ENCODE assay signal across 10 mouse cellular contexts in genomic region chr7:45721642-45722347, GRCm38 (mm10). TPM values are rescaled to one million over a fixed set of nuclear protein-coding genes. Genes with fewer than 3 reads are reported as not detected.
DNase-seq lines count a peak whose midpoint lies in the region; ATAC-seq and TF ChIP-seq lines count a peak whose summit lies in the region.
"Had no signal": no experiment of that assay in that cellular context is flagged by ENCODE, and none has a peak within 500 bp of the region (broad histone marks: within the 10 kb centered on the region; RNA-seq: fewer than 3 reads in every experiment).

No protein-coding gene starts in this region.

- ATAC-seq in midbrain, embryonic 12.5 days (ENCODE audit: low FRiP score, low read depth) = no peak
- ATAC-seq in midbrain, embryonic 16.5 days = no peak
- no peak for ATAC-seq in embryonic facial prominence, embryonic 11.5 days (replicated peaks; ENCODE audit: insufficient number of reproducible peaks, low FRiP score, low TSS enrichment, low read depth)
- no peak for ATAC-seq in stomach, embryonic 14.5 days (ENCODE audit: insufficient number of reproducible peaks, insufficient read depth, low FRiP score, low read depth)
- no peak for ATAC-seq in lung, postnatal 0 days
- ATAC-seq: forebrain, postnatal 0 days had no signal

- peak; percentile 33 to 52 for DNase-seq in heart, adult 18-20 months
- DNase-seq in heart, postnatal 25 days (ENCODE audit: low spot score) = no peak
- DNase-seq in embryonic facial prominence, embryonic 11.5 days (ENCODE audit: low spot score) = no peak
- no peak for DNase-seq in left cerebral cortex, adult 2 months (ENCODE audit: extremely low spot score in 1 of 2, low spot score in 2 of 2)
- DNase-seq in lung, postnatal 0 days (ENCODE audit: low spot score) = no peak
- DNase-seq: forebrain, postnatal 0 days had no signal

- H3K36me3 ChIP-seq in midbrain, embryonic 12.5 days = peaks cover 75% of the 10 kb centered on the region
- peaks cover 26% of the 10 kb centered on the region for H3K36me3 ChIP-seq in midbrain, embryonic 16.5 days (ENCODE audit: control insufficient read depth, insufficient read depth, low read length)
- peaks cover 24% of the 10 kb centered on the region for H3K36me3 ChIP-seq in embryonic facial prominence, embryonic 11.5 days (replicated peaks; ENCODE audit: control insufficient read depth, insufficient read depth, low read depth, low read length)
- H3K36me3 ChIP-seq in stomach, embryonic 14.5 days (ENCODE audit: control insufficient read depth, insufficient read depth, low read length) = peaks cover 48% of the 10 kb centered on the region
- peaks cover 23% of the 10 kb centered on the region for H3K36me3 ChIP-seq in lung, postnatal 0 days (ENCODE audit: insufficient read depth, low read length)

- peaks cover 21% of the 10 kb centered on the region for H3K4me1 ChIP-seq in midbrain, embryonic 12.5 days
- H3K4me1 ChIP-seq in midbrain, embryonic 16.5 days (ENCODE audit: control insufficient read depth, insufficient read depth, low read length) = peaks cover 19% of the 10 kb centered on the region
- peaks cover 1% of the 10 kb centered on the region; the same call in 1 of the 2 replicates for H3K4me1 ChIP-seq in embryonic facial prominence, embryonic 11.5 days (ENCODE audit: control insufficient read depth, insufficient read depth, low read length)
- peaks cover 16% of the 10 kb centered on the region for H3K4me1 ChIP-seq in stomach, embryonic 14.5 days (ENCODE audit: control insufficient read depth, insufficient read depth, low read length)
- peaks cover 4% of the 10 kb centered on the region; the same call in 1 of the 2 replicates for H3K4me1 ChIP-seq in lung, postnatal 0 days (ENCODE audit: insufficient read depth, low read depth, low read length)

- no peaks in the 10 kb centered on the region for H3K9me3 ChIP-seq in midbrain, embryonic 12.5 days
- H3K9me3 ChIP-seq in midbrain, embryonic 16.5 days (replicated peaks; ENCODE audit: control insufficient read depth, low read length, poor library complexity, severe bottlenecking) = no peaks in the 10 kb centered on the region
- no peaks in the 10 kb centered on the region for H3K9me3 ChIP-seq in embryonic facial prominence, embryonic 11.5 days (replicated peaks; ENCODE audit: control insufficient read depth, low read length)
- no peaks in the 10 kb centered on the region for H3K9me3 ChIP-seq in stomach, embryonic 14.5 days (ENCODE audit: control insufficient read depth, low read depth, low read length)
- no peaks in the 10 kb centered on the region for H3K9me3 ChIP-seq in lung, postnatal 0 days (ENCODE audit: low read length)

- H3K27ac ChIP-seq in midbrain, embryonic 12.5 days (replicated peaks) = 0 out of 2 replicates have a peak overlapping the region, but pooled peaks have one; percentile 15
- H3K27ac ChIP-seq in midbrain, embryonic 16.5 days (ENCODE audit: low read length) = no peak overlapping the region
- 0 out of 2 replicates have a peak overlapping the region, but pooled peaks have one; percentile 13 for H3K27ac ChIP-seq in embryonic facial prominence, embryonic 11.5 days (replicated peaks; ENCODE audit: low read depth, low read length)
- H3K27ac ChIP-seq in stomach, embryonic 14.5 days (ENCODE audit: low read length) = no peak overlapping the region
- H3K27ac ChIP-seq in left cerebral cortex, adult 2 months = no peak overlapping the region
- no peak overlapping the region for H3K27ac ChIP-seq in lung, postnatal 0 days (ENCODE audit: low read length)

- H3K27me3 ChIP-seq in midbrain, embryonic 12.5 days = no peaks in the 10 kb centered on the region
- H3K27me3 ChIP-seq in midbrain, embryonic 16.5 days (ENCODE audit: control insufficient read depth, insufficient read depth, low read depth, low read length) = no peaks in the 10 kb centered on the region
- H3K27me3 ChIP-seq in embryonic facial prominence, embryonic 11.5 days (ENCODE audit: control insufficient read depth, insufficient read depth, low read length) = no peaks in the 10 kb centered on the region
- H3K27me3 ChIP-seq in stomach, embryonic 14.5 days (ENCODE audit: control insufficient read depth, insufficient read depth, low read length) = no peaks in the 10 kb centered on the region
- H3K27me3 ChIP-seq in lung, postnatal 0 days (replicated peaks; ENCODE audit: insufficient read depth, low read length) = no peaks in the 10 kb centered on the region

- TF ChIP-seq EP300 in lung, postnatal 0 days (IDR thresholded peaks at IDR 0.05) = no peak

- H3K4me2 ChIP-seq in midbrain, embryonic 12.5 days (replicated peaks) = no peak overlapping the region
- H3K4me2 ChIP-seq in midbrain, embryonic 16.5 days (ENCODE audit: low read length) = no peak overlapping the region
- no peak overlapping the region for H3K4me2 ChIP-seq in embryonic facial prominence, embryonic 11.5 days (ENCODE audit: low read depth, low read length)
- H3K4me2 ChIP-seq in stomach, embryonic 14.5 days (replicated peaks; ENCODE audit: low read depth, low read length) = peak overlapping the region; percentile 14; the same call in 1 of the 2 replicates
- H3K4me2 ChIP-seq in lung, postnatal 0 days (replicated peaks; ENCODE audit: low read depth, low read length) = no peak overlapping the region

- no peak for TF ChIP-seq CTCF in left cerebral cortex, adult 2 months (IDR thresholded peaks at IDR 0.05)
- TF ChIP-seq CTCF in lung, postnatal 0 days (IDR thresholded peaks at IDR 0.05) = no peak

- no peak overlapping the region for H3K9ac ChIP-seq in midbrain, embryonic 12.5 days (replicated peaks)
- no peak overlapping the region for H3K9ac ChIP-seq in midbrain, embryonic 16.5 days (ENCODE audit: low read depth, low read length)
- no peak overlapping the region for H3K9ac ChIP-seq in embryonic facial prominence, embryonic 11.5 days (replicated peaks; ENCODE audit: low read length)
- no peak overlapping the region for H3K9ac ChIP-seq in stomach, embryonic 14.5 days (replicated peaks; ENCODE audit: low read depth, low read length)
- H3K9ac ChIP-seq in lung, postnatal 0 days (replicated peaks; ENCODE audit: low read depth) = no peak overlapping the region
- H3K9ac ChIP-seq: forebrain, postnatal 0 days had no signal

- intact Hi-C loops in heart, postnatal 25 days (cut with DNase I) = no loop called here
- intact Hi-C loops in left cerebral cortex, adult 2 months (cut with DNase I) = no loop called here

- H3K4me3 ChIP-seq in midbrain, embryonic 12.5 days = no peak overlapping the region
- no peak overlapping the region for H3K4me3 ChIP-seq in midbrain, embryonic 16.5 days (ENCODE audit: low read depth, low read length)
- H3K4me3 ChIP-seq in embryonic facial prominence, embryonic 11.5 days (ENCODE audit: low read depth, low read length) = no peak overlapping the region
- H3K4me3 ChIP-seq in stomach, embryonic 14.5 days (ENCODE audit: low read depth, low read length) = peak overlapping the region; percentile 8; the same call in 1 of the 2 replicates
- H3K4me3 ChIP-seq in left cerebral cortex, adult 2 months = no peak overlapping the region
- no peak overlapping the region for H3K4me3 ChIP-seq in lung, postnatal 0 days (ENCODE audit: low read depth, low read length)

- 69% methylated on average over 13 of the region's 13 CpGs for WGBS in midbrain, embryonic 12.5 days
- 58% methylated on average over 13 of the region's 13 CpGs for WGBS in midbrain, embryonic 16.5 days
- 68% methylated on average over 13 of the region's 13 CpGs for WGBS in embryonic facial prominence, embryonic 11.5 days
- WGBS in stomach, embryonic 14.5 days = 60% methylated on average over 13 of the region's 13 CpGs
- 56% methylated on average over 13 of the region's 13 CpGs for WGBS in lung, postnatal 0 days

RNA-seq across cellular contexts. Expression of gene Fam83e, which starts 0.8 kb away (rescaled TPM):
- under 1 TPM; 0.30 to 0.62 TPM for total RNA-seq in heart, adult 18-20 months (2021)
- total RNA-seq in heart, postnatal 25 days (2021) = under 1 TPM; 0.20 to 0.34 TPM
- 1.3 and 1.6 TPM in 2 replicates for polyA plus RNA-seq in midbrain, embryonic 12.5 days (2016; fragmentation: Nextera tagmentation; extraction: Ambion mirVana)
- 0.48 and 0.62 TPM in 2 replicates for polyA plus RNA-seq in midbrain, embryonic 16.5 days (2015; fragmentation: Nextera tagmentation; extraction: Ambion mirVana)
- 0.21 and 0.35 TPM in 2 replicates for polyA plus RNA-seq in embryonic facial prominence, embryonic 11.5 days (2014; fragmentation: Nextera tagmentation; extraction: Ambion mirVana)
- polyA plus RNA-seq in stomach, embryonic 14.5 days (2014; fragmentation: Nextera tagmentation; extraction: Ambion mirVana) = 3.1 and 4.1 TPM in 2 replicates
- under 1 TPM; 0.37 to 0.41 TPM for total RNA-seq in left cerebral cortex, adult 2 months (2021)
- polyA plus RNA-seq in lung, postnatal 0 days (2015; fragmentation: Nextera tagmentation; extraction: Ambion mirVana) = 1.7 and 2.3 TPM in 2 replicates
- polyA plus RNA-seq: forebrain, postnatal 0 days had no signal

RNA-seq across cellular contexts. Expression of gene Spaca4, which starts 3.8 kb away (rescaled TPM):
- not detected for total RNA-seq in heart, adult 18-20 months (2021)
- not detected for total RNA-seq in heart, postnatal 25 days (2021)
- not detected in 2 replicates for polyA plus RNA-seq in midbrain, embryonic 12.5 days (2016; fragmentation: Nextera tagmentation; extraction: Ambion mirVana)
- polyA plus RNA-seq in midbrain, embryonic 16.5 days (2015; fragmentation: Nextera tagmentation; extraction: Ambion mirVana) = not detected in 2 replicates
- not detected in 2 replicates for polyA plus RNA-seq in embryonic facial prominence, embryonic 11.5 days (2014; fragmentation: Nextera tagmentation; extraction: Ambion mirVana)
- 0.38 TPM in 1 of 2 replicates, not detected in the other for polyA plus RNA-seq in stomach, embryonic 14.5 days (2014; fragmentation: Nextera tagmentation; extraction: Ambion mirVana)
- not detected for total RNA-seq in left cerebral cortex, adult 2 months (2021)
- not detected in 2 replicates for polyA plus RNA-seq in lung, postnatal 0 days (2015; fragmentation: Nextera tagmentation; extraction: Ambion mirVana)
- total RNA-seq: forebrain, postnatal 0 days; layer of hippocampus, postnatal 14 days had no signal
- polyA plus RNA-seq: forebrain, postnatal 0 days had no signal

RNA-seq across cellular contexts. Expression of gene Sphk2, which starts 4.0 kb away (rescaled TPM):
- 10 to 100 TPM; 18.4 to 20.2 TPM for total RNA-seq in heart, adult 18-20 months (2021)
- 10 to 100 TPM; 15.8 to 16.7 TPM for total RNA-seq in heart, postnatal 25 days (2021)
- 24.0 and 25.8 TPM in 2 replicates for polyA plus RNA-seq in midbrain, embryonic 12.5 days (2016; fragmentation: Nextera tagmentation; extraction: Ambion mirVana)
- polyA plus RNA-seq in midbrain, embryonic 16.5 days (2015; fragmentation: Nextera tagmentation; extraction: Ambion mirVana) = 21.9 and 23.0 TPM in 2 replicates
- polyA plus RNA-seq in embryonic facial prominence, embryonic 11.5 days (2014; fragmentation: Nextera tagmentation; extraction: Ambion mirVana) = 14.9 and 17.3 TPM in 2 replicates
- polyA plus RNA-seq in stomach, embryonic 14.5 days (2014; fragmentation: Nextera tagmentation; extraction: Ambion mirVana) = 24.4 TPM in 2 replicates
- 10 to 100 TPM; 30.8 to 34.4 TPM for total RNA-seq in left cerebral cortex, adult 2 months (2021)
- polyA plus RNA-seq in lung, postnatal 0 days (2015; fragmentation: Nextera tagmentation; extraction: Ambion mirVana) = 17.9 and 18.2 TPM in 2 replicates

RNA-seq across cellular contexts. Expression of gene Rpl18, which starts 6.5 kb away (rescaled TPM):
- total RNA-seq in heart, adult 18-20 months (2021) = 100 to 1,000 TPM; 574 to 615 TPM
- total RNA-seq in heart, postnatal 25 days (2021) = 100 to 1,000 TPM; 507 to 553 TPM
- polyA plus RNA-seq in midbrain, embryonic 12.5 days (2016; fragmentation: Nextera tagmentation; extraction: Ambion mirVana) = 688 and 721 TPM in 2 replicates
- 475 and 495 TPM in 2 replicates for polyA plus RNA-seq in midbrain, embryonic 16.5 days (2015; fragmentation: Nextera tagmentation; extraction: Ambion mirVana)
- 1,026 and 1,114 TPM in 2 replicates for polyA plus RNA-seq in embryonic facial prominence, embryonic 11.5 days (2014; fragmentation: Nextera tagmentation; extraction: Ambion mirVana)
- polyA plus RNA-seq in stomach, embryonic 14.5 days (2014; fragmentation: Nextera tagmentation; extraction: Ambion mirVana) = 1,227 and 1,272 TPM in 2 replicates
- 100 to 1,000 TPM; 318 to 325 TPM for total RNA-seq in left cerebral cortex, adult 2 months (2021)
- 720 and 782 TPM in 2 replicates for polyA plus RNA-seq in lung, postnatal 0 days (2015; fragmentation: Nextera tagmentation; extraction: Ambion mirVana)

RNA-seq across cellular contexts. Expression of gene Dbp, which starts 16.9 kb away (rescaled TPM):
- total RNA-seq in heart, adult 18-20 months (2021) = 10 to 100 TPM; 12.1 to 15.0 TPM
- total RNA-seq in heart, postnatal 25 days (2021) = 100 to 1,000 TPM in 1 of 2 experiments, 10 to 100 TPM in 1; 13.6 to 153 TPM
- polyA plus RNA-seq in midbrain, embryonic 12.5 days (2016; fragmentation: Nextera tagmentation; extraction: Ambion mirVana) = 4.5 and 4.6 TPM in 2 replicates
- 2.3 and 3.4 TPM in 2 replicates for polyA plus RNA-seq in midbrain, embryonic 16.5 days (2015; fragmentation: Nextera tagmentation; extraction: Ambion mirVana)
- polyA plus RNA-seq in embryonic facial prominence, embryonic 11.5 days (2014; fragmentation: Nextera tagmentation; extraction: Ambion mirVana) = 4.9 and 5.6 TPM in 2 replicates
- 6.4 and 6.7 TPM in 2 replicates for polyA plus RNA-seq in stomach, embryonic 14.5 days (2014; fragmentation: Nextera tagmentation; extraction: Ambion mirVana)
- total RNA-seq in left cerebral cortex, adult 2 months (2021) = 100 to 1,000 TPM in 1 of 2 experiments, 10 to 100 TPM in 1; 60.3 to 104 TPM
- 6.8 and 9.4 TPM in 2 replicates for polyA plus RNA-seq in lung, postnatal 0 days (2015; fragmentation: Nextera tagmentation; extraction: Ambion mirVana)

Comparison
In these comparisons a context has a peak if more than half of its experiments do, and no peak if none do; other contexts are left out.
1. DNase-seq: peak in heart, adult 18-20 months (2 of 2); none in heart, postnatal 25 days (single experiment), embryonic facial prominence, embryonic 11.5 days (single experiment), left cerebral cortex, adult 2 months (0 of 2) and lung, postnatal 0 days (single experiment).
2. H3K27ac ChIP-seq: peak in midbrain, embryonic 12.5 days (single experiment) and embryonic facial prominence, embryonic 11.5 days (single experiment); none in midbrain, embryonic 16.5 days (single experiment), stomach, embryonic 14.5 days (single experiment), left cerebral cortex, adult 2 months (single experiment) and lung, postnatal 0 days (single experiment).